ENCODE assay signal across 27 mouse cellular contexts in genomic region chr14:14987403-14987802, GRCm38 (mm10).
"Had no signal": no experiment of that assay in that cellular context is flagged by ENCODE, and none has a peak within 500 bp of the region (broad histone marks: within the 10 kb centered on the region; RNA-seq: fewer than 3 reads in every experiment).

No protein-coding gene starts in this region.

- H3K9ac ChIP-seq: heart, embryonic 13.5 days; heart, embryonic 15.5 days; hindbrain, embryonic 12.5 days; hindbrain, embryonic 14.5 days; intestine, embryonic 15.5 days; limb, embryonic 12.5 days; liver, embryonic 13.5 days had no signal

- H3K4me2 ChIP-seq: heart, embryonic 13.5 days; heart, embryonic 15.5 days; hindbrain, embryonic 12.5 days; hindbrain, embryonic 14.5 days; intestine, embryonic 15.5 days; limb, embryonic 12.5 days; liver, embryonic 11.5 days; liver, embryonic 13.5 days had no signal

- H3K4me1 ChIP-seq: heart, embryonic 15.5 days; hindbrain, embryonic 10.5 days; hindbrain, embryonic 12.5 days; intestine, embryonic 15.5 days; limb, embryonic 10.5 days; limb, embryonic 12.5 days; liver, embryonic 13.5 days had no signal

- H3K4me3 ChIP-seq: gastrocnemius, adult 2 months; heart, embryonic 13.5 days; heart, embryonic 15.5 days; hindbrain, embryonic 10.5 days; hindbrain, embryonic 12.5 days; intestine, embryonic 15.5 days; layer of hippocampus, adult 2 months; left cerebral cortex, adult 2 months; limb, embryonic 10.5 days; limb, embryonic 12.5 days; liver, embryonic 13.5 days had no signal

- H3K27ac ChIP-seq: gastrocnemius, adult 2 months; heart, embryonic 13.5 days; heart, embryonic 15.5 days; hindbrain, embryonic 10.5 days; hindbrain, embryonic 12.5 days; hindbrain, embryonic 14.5 days; intestine, embryonic 15.5 days; layer of hippocampus, adult 2 months; left cerebral cortex, adult 2 months; limb, embryonic 10.5 days; limb, embryonic 12.5 days; liver, embryonic 13.5 days had no signal

- H3K36me3 ChIP-seq: heart, embryonic 13.5 days; heart, embryonic 15.5 days; hindbrain, embryonic 10.5 days; hindbrain, embryonic 12.5 days; intestine, embryonic 15.5 days; limb, embryonic 10.5 days; limb, embryonic 12.5 days; liver, embryonic 13.5 days had no signal

- H3K9me3 ChIP-seq: heart, embryonic 13.5 days; heart, embryonic 15.5 days; hindbrain, embryonic 10.5 days; hindbrain, embryonic 12.5 days; intestine, embryonic 15.5 days; limb, embryonic 10.5 days; limb, embryonic 12.5 days; liver, embryonic 13.5 days had no signal

- ATAC-seq: hindbrain, embryonic 16.5 days; inflammation-experienced regulatory T-cells, adult 6 months; intestine, embryonic 15.5 days; intestine, postnatal 0 days had no signal

- H3K27me3 ChIP-seq: heart, embryonic 13.5 days; heart, embryonic 15.5 days; hindbrain, embryonic 12.5 days; intestine, embryonic 15.5 days; limb, embryonic 12.5 days; liver, embryonic 13.5 days had no signal

- DNase-seq: gastrocnemius, adult 2 months; gastrocnemius, postnatal 10 days; gastrocnemius, postnatal 25 days; heart, adult 18-20 months; heart, postnatal 14 days; heart, postnatal 4 days; kidney, adult 18-20 months; kidney, adult 8-10 months; kidney, postnatal 10 days; kidney, postnatal 25 days; kidney, postnatal 4 days; liver; liver, embryonic 13.5 days had no signal
